Mouse (Mus musculus) heart, postnatal 0 days (tissue): ENCODE data around the gene Strip1. TPM values are rescaled to one million over a fixed set of nuclear protein-coding genes. Genes with fewer than 3 reads are reported as not detected.
A peak's percentile ranks its signal among the peaks of the same experiment; 100 is the strongest.

Experiments used
- ATAC-seq: fragments of 200-750 bp; cut with Nextera tagmentation; 2 replicates; pipeline ENCODE4 v1.8.0; 2017; ENCODE audit warnings: low read depth, moderate number of reproducible peaks, moderate library complexity; ENCODE audit not compliant: insufficient read depth
- DNase-seq: peaks from one replicate; pipeline ENCODE4 v3.0.0-alpha.2; 2016; ENCODE audit warnings: low spot score
- H3K27ac ChIP-seq: fragments of 300-500 bp; sonication (generic); 2 replicates; pipeline ENCODE4 v1.5.1; 2014; ENCODE audit warnings: low read depth, mild to moderate bottlenecking
- H3K27me3 ChIP-seq: fragments of 300-500 bp; sonication (generic); 2 replicates; pipeline ENCODE4 v1.6.1; 2014; ENCODE audit warnings: low read length, mixed read lengths; ENCODE audit not compliant: control insufficient read depth, insufficient read depth
- H3K36me3 ChIP-seq: fragments of 300-500 bp; sonication (generic); replicated peaks from 2 replicates; pipeline ENCODE4 v1.6.1; 2014; ENCODE audit warnings: low read length, mixed read lengths; ENCODE audit not compliant: control insufficient read depth, insufficient read depth
- H3K4me1 ChIP-seq: fragments of 300-500 bp; sonication (generic); 2 replicates; pipeline ENCODE4 v1.6.1; 2014; ENCODE audit warnings: antibody characterized with exemption; ENCODE audit not compliant: control insufficient read depth, insufficient read depth
- H3K4me2 ChIP-seq: fragments of 300-500 bp; sonication (generic); 2 replicates; pipeline ENCODE4 v1.6.1; 2014; ENCODE audit warnings: low read depth, mild to moderate bottlenecking, low read length, moderate library complexity
- H3K4me3 ChIP-seq: fragments of 300-500 bp; sonication (generic); 2 replicates; pipeline ENCODE4 v1.5.1; 2014; ENCODE audit warnings: low read depth, low read length
- H3K9ac ChIP-seq: fragments of 300-500 bp; sonication (generic); replicated peaks from 2 replicates; pipeline ENCODE4 v1.6.1; 2014; ENCODE audit warnings: low read depth, low read length, mixed read lengths
- H3K9me3 ChIP-seq: fragments of 300-500 bp; sonication (generic); replicated peaks from 2 replicates; pipeline ENCODE4 v1.6.1; 2016; ENCODE audit warnings: low read length; ENCODE audit not compliant: control insufficient read depth
- CTCF ChIP-seq: IDR thresholded peaks from 2 replicates; pipeline ENCODE4 v1.5.1; 2016; ENCODE audit warnings: antibody characterized with exemption, control low read depth, low read depth
- EP300 ChIP-seq: IDR thresholded peaks from 2 replicates; pipeline ENCODE4 v1.6.1; 2016; ENCODE audit warnings: antibody characterized with exemption, low read depth
- WGBS: fragments of 180-500 bp; shearing (Covaris S2); extraction: QIAGEN DNeasy Blood & Tissue Kit; methylation state at CpG from one replicate; pipeline ENCODE4 v1.1.7; 2014; 5-methylcytosine and 5-hydroxymethylcytosine counted together
- polyA plus RNA-seq: library from polyadenylated mRNA; unstranded; fragments of >200 nt; fragmentation: Nextera tagmentation; extraction: Ambion mirVana; gene quantifications from 2 replicates; pipeline ENCODE4 v1.2.1, GENCODE M21; 2015
- total RNA-seq: library from RNA; depleted of rRNA; stranded (reverse); fragments of >200 nt; gene quantifications from 2 replicates; pipeline ENCODE4 v1.2.3, GENCODE M21; 2014; ENCODE audit warnings: low replicate concordance; rRNA removed

The Strip1 gene
- total and polyA plus RNA-seq, 2 experiments from 2014 or later, result 24.0 to 49.2 TPM

DNA sequence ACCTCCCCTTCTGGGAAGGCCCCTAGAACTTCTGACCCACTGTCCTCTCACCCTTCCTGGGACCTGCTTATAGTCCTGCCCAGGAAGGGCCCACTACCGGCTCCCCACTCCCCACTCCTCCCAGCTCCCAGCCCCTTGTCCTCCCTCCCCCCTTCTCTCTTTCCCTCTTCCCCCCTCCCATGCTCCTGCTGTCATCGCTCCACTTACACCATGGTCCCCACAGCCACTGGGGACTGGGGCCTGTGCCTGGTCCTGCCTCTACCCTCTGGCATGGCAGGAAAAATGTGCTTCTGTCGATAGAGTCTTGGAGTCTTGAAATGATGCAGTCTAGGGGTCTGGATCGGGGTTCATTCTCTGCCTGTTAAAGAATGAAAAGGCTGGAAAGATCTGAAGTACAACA, 67.6 kb downstream of the Strip1 start:
- Histone ChIP-seq H3K4me3 (no peak overlapping the region), H3K9me3 (no peaks in the 10 kb centered on the region), H3K4me2 (no peak overlapping the region), H3K27ac (peak overlapping the region; percentile 67; the same call in 1 of the 2 replicates), H3K9ac (peak overlapping the region; percentile 31), H3K4me1 (peaks cover 16% of the 10 kb centered on the region), H3K36me3 (no peaks in the 10 kb centered on the region), H3K27me3 (no peaks in the 10 kb centered on the region)
- ATAC-seq (peak; percentile 27; the same call in 1 of the 2 replicates), DNase-seq (peak; percentile 34)
- TF ChIP-seq EP300, result no peak
- no peak for TF ChIP-seq CTCF
- 12% methylated on average over 4 of the region's 4 CpGs for WGBS

DNA sequence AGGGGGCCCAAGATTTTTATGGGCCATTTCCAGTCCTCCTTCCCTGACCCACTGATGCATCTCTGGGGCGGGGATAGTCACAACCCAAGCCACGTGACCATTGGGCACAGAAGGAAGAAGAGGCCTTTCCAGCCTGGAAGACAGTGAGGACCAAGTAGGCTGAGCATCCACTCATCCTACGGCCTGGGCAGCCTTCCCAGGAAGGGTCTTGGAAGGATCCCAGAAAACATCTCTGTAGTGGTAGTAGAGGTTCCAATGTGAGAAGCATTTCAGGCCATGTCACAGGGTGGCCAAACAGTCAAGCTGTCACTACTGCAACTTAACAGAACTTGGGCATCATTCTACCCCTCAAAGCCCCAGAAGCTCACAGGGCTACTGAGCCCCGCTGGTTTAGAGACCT, 68.9 kb downstream of the Strip1 start:
- Histone ChIP-seq H3K4me3 (no peak overlapping the region), H3K36me3 (no peaks in the 10 kb centered on the region), H3K4me1 (peaks cover 13% of the 10 kb centered on the region), H3K4me2 (no peak overlapping the region), H3K9me3 (no peaks in the 10 kb centered on the region), H3K27ac (no peak overlapping the region), H3K27me3 (no peaks in the 10 kb centered on the region), H3K9ac (no peak overlapping the region)
- TF ChIP-seq EP300 (no peak), CTCF (no peak)
- DNase-seq (no peak), ATAC-seq (no peak)
- WGBS, result 79% methylated on average over 4 of the region's 4 CpGs

Other genes with a start within 250 kb of the Strip1 start
- gene Kcnc4, start 172.1 kb downstream of the Strip1 start, total RNA-seq, result 0.04 and 0.15 TPM in 2 replicates
- 0.10 and 0.20 TPM in 2 replicates for gene Kcnc4, start 172.1 kb downstream of the Strip1 start, polyA plus RNA-seq
- 9.7 and 22.3 TPM in 2 replicates for gene Slc6a17, start 113.7 kb downstream of the Strip1 start, total RNA-seq
- gene Slc6a17, start 113.7 kb downstream of the Strip1 start, polyA plus RNA-seq, result 2.4 and 3.1 TPM in 2 replicates
- gene Ubl4b, start 76.6 kb downstream of the Strip1 start, total RNA-seq, result not detected in 2 replicates
- gene Ubl4b, start 76.6 kb downstream of the Strip1 start, polyA plus RNA-seq, result not detected in 2 replicates
- gene Alx3, start 36.7 kb downstream of the Strip1 start, total RNA-seq, result not detected in 2 replicates
- gene Alx3, start 36.7 kb downstream of the Strip1 start, polyA plus RNA-seq, result not detected in 2 replicates
- not detected in 2 replicates for gene Gm10961, start 372 bp downstream of the Strip1 start, total RNA-seq
- not detected in 2 replicates for gene Gm10961, start 372 bp downstream of the Strip1 start, polyA plus RNA-seq
- gene Ahcyl1, start 64.9 kb upstream of the Strip1 start, total RNA-seq, result 19.2 and 32.0 TPM in 2 replicates
- gene Ahcyl1, start 64.9 kb upstream of the Strip1 start, polyA plus RNA-seq, result 39.4 and 43.3 TPM in 2 replicates
- 18.2 and 23.6 TPM in 2 replicates for gene Csf1, start 128.8 kb upstream of the Strip1 start, total RNA-seq
- gene Csf1, start 128.8 kb upstream of the Strip1 start, polyA plus RNA-seq, result 7.7 and 8.1 TPM in 2 replicates
- not detected in 2 replicates for gene Eps8l3, start 245.5 kb upstream of the Strip1 start, total RNA-seq
- gene Eps8l3, start 245.5 kb upstream of the Strip1 start, polyA plus RNA-seq, result not detected in 2 replicates